Mouse (Mus musculus): ENCODE measurements around the gene Kcnmb1.

The Kcnmb1 gene

GRCm38 (mm10) chr11:33962688-33963407 lies at the start of gene Kcnmb1:
Kcnmb1 (plus strand) TSS chr11:33963013.
- no peak for DNase-seq (ENCODE audit: inconsistent age in 2 of 2, low spot score in 1 of 2)

GRCm38 (mm10) chr11:33913061-33913460 lies 49.8 kb upstream of the Kcnmb1 start:
- no peak for DNase-seq (ENCODE audit: inconsistent age in 2 of 2, low spot score in 1 of 2)

DNA sequence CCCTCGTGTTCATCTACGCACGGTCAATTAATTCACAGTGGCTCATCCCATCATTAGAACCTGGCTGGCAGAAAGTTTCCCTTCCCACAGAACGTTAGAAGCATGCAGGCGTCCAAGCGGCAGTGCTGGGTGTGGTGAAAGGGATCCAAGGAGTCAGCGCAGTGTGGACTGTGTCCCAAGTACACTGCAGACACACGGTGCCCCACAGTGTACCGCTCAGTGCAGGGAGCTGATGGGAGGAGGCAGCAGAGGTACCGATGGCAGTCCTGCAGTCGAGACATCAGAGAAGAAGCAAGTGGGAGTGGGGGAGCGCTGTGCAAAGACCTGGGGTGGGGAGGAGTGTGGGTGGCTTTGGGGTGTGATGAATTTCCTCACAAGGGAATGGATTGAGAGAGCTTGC lies 48.6 kb upstream of the Kcnmb1 start:
- no peak for DNase-seq (ENCODE audit: inconsistent age in 2 of 2, low spot score in 1 of 2)

- peak; percentile 52 to 89 for DNase-seq (ENCODE audit: inconsistent age in 2 of 2, low spot score in 1 of 2)
These were observed 45.2 kb upstream of the Kcnmb1 start for GRCm38 (mm10) chr11:33917574-33917973.

GRCm38 (mm10) chr11:33918424-33918823 lies 44.4 kb upstream of the Kcnmb1 start:
- no peak for DNase-seq (ENCODE audit: inconsistent age in 2 of 2, low spot score in 1 of 2)

GRCm38 (mm10) chr11:33919826-33920225 lies 43.0 kb upstream of the Kcnmb1 start:
- no peak for DNase-seq (ENCODE audit: inconsistent age in 2 of 2, low spot score in 1 of 2)

DNA sequence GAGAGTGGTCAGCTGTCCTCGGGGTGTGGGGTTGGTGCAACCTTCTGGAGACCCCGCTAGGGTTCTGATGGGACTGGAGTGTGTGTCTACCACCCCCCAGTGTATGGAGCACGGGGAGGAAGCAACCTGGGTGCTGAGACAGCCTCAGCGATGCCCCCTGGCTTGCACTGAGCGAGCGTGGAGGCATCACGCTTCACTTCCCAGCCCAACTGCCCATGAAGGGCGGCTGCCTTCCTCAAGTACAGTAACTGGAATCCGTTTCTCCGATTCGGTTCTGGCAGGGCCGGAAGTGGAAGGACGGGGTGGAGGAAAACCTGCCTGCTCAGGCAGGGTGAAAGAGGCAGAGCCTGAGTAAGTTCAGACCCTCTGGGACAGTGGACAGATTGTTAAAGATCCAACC lies 41.4 kb upstream of the Kcnmb1 start:
- no peak for DNase-seq (ENCODE audit: inconsistent age in 2 of 2, low spot score in 1 of 2)

DNA sequence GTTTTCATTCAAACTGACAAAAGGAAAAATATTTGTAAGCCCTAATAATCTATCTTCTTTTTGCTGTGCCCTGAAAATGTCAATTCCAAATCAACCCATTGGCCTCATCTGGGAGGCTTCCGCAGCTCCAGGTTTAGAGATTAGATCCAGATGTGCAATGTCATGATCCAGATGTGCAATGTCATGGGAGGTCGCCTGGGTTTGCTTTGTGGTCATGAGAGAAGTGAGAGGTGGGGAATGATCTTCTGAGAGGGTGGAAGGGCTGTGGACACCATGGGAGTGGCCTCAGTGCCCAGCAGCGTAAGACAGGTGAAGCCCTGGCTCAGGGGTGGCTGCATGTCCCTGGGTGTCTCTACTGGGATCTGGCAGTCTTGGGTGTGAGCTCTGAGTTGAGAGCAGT lies 39.8 kb upstream of the Kcnmb1 start:
- no peak for DNase-seq (ENCODE audit: inconsistent age in 2 of 2, low spot score in 1 of 2)

GRCm38 (mm10) chr11:33925778-33926177 lies 37.0 kb upstream of the Kcnmb1 start:
- no peak for DNase-seq (ENCODE audit: inconsistent age in 2 of 2, low spot score in 1 of 2)

DNA sequence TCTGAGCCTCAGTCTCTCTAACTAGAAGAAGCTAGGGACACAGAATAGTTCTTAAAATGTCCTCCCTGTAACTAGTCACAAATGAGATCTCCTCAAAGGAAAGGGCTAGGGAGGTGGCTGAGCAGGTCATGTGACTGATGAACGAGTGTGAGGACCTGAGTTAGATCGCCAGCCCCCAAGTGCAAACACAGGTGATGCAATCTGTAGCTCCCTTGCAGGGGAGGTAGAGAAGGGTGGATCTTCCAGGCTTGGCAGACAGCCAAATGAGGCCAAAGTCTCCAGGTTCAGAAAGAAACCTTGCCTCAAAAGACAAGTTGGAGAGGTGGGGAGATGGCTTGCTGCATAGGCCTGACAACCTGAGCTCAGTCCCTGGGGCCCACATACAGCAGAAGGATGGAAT lies 36.3 kb upstream of the Kcnmb1 start:
- DNase-seq (ENCODE audit: inconsistent age in 2 of 2, low spot score in 1 of 2), result no peak

DNA sequence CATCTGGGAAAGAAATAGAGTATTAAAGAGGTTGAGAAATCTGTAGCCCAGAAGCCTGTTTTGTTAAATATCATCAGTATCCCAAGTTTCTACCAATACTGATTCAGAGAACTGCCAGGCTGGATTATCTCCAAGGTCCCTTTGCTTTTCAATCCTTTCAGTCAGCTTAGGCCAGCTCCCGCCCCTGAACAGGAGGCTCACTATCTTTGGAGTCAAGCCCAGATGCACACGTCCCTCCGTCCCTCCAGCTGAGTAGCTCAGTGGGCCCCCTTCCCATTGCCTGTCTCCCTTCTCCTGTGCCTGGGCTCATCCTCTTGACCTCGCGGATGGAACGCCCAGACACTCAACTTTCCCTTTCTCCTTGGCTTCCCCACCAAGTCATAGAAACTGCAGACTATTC lies 35.5 kb upstream of the Kcnmb1 start:
- DNase-seq (ENCODE audit: inconsistent age in 2 of 2, low spot score in 1 of 2), result no peak

GRCm38 (mm10) chr11:33927836-33928235 lies 35.0 kb upstream of the Kcnmb1 start:
- DNase-seq (ENCODE audit: inconsistent age in 2 of 2, low spot score in 1 of 2), result no peak

DNA sequence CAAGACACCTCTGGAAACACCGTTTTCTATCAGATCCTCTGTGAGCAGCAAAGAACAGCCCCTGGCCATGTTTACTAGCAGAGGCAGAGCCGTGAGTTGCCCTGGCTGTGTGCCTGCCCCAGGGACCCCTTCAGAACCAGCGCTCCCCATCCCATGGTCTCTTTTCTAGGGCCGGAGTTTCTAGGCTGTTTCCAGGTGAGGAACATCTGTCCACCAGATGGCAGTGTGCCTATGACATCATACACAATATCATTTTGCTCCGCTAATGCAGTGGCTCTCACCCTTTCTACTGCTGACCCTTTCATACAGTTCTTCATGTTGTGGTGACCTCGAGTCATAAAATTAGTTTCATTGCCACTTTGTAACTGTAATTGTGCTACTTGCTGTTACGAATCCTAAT lies 34.2 kb upstream of the Kcnmb1 start:
- DNase-seq (ENCODE audit: inconsistent age in 2 of 2, low spot score in 1 of 2), result peak; percentile 20 to 64

GRCm38 (mm10) chr11:33929412-33929811 lies 33.4 kb upstream of the Kcnmb1 start:
- DNase-seq (ENCODE audit: inconsistent age in 2 of 2, low spot score in 1 of 2), result no peak

DNA sequence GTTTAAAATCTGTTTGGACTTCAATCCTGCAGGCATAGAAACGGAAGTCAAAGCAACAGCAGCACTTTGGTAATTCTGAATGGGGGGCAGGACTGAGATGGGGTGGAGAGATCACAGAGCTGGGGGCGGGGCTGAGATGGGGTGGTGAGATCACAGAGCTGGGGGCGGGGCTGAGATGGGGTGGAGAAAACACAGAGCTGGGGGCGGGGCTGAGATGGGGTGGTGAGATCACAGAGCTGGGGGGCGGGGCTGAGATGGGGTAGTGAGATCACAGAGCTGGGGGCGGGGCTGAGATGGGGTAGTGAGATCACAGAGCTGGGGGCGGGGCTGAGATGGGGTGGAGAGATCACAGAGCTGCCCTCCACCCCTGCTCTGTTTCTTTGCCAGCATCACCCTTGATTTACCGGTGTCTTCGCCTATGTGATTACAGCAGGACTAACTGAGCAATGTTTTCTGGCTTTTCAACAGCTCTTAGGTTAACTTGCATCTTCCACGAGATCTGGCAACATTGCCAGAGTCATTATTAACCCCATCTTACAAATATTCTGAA lies 30.9 kb upstream of the Kcnmb1 start:
- peak; percentile 14 to 44 for DNase-seq (ENCODE audit: inconsistent age in 2 of 2, low spot score in 1 of 2)

DNA sequence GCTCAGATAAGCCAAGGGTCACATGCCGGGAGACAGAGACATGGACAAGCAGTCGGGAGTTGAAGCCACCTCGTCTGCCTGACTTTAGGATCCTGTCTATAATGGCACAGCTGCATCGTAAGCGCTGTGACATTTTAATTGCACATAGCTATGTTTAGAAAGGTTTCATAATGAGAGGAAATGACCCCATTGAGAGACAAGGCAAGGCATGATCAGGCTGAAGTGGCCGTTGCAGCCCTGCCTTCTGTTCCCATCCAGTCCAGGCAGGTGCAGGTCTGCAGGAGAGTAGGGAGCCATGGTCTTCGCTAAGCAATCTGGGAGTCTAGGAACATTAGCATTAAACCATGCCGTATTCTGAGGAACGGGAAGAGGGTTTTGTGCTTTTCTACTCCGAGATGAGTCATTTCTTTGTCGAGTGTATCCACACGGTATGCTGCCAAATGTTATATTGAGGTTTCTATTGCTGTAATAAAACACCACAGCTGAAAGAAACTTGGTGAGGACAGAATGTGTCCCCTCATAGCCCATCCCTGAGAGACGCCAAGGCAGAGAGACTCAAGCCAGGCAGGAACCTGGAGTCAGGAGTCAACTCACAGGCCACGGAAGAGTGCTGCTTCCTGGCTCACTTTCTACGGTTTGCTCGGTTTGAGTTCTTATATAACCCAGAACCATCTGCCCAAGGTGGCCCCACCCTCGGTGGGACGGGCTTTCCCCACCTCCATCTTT lies 30.3 kb upstream of the Kcnmb1 start:
- no peak for DNase-seq (ENCODE audit: inconsistent age in 2 of 2, low spot score in 1 of 2)

GRCm38 (mm10) chr11:33934286-33934685 lies 28.5 kb upstream of the Kcnmb1 start:
- DNase-seq (ENCODE audit: inconsistent age in 2 of 2, low spot score in 1 of 2), result no peak

GRCm38 (mm10) chr11:33937641-33938040 lies 25.2 kb upstream of the Kcnmb1 start:
- DNase-seq (ENCODE audit: inconsistent age in 2 of 2, low spot score in 1 of 2), result no peak

DNA sequence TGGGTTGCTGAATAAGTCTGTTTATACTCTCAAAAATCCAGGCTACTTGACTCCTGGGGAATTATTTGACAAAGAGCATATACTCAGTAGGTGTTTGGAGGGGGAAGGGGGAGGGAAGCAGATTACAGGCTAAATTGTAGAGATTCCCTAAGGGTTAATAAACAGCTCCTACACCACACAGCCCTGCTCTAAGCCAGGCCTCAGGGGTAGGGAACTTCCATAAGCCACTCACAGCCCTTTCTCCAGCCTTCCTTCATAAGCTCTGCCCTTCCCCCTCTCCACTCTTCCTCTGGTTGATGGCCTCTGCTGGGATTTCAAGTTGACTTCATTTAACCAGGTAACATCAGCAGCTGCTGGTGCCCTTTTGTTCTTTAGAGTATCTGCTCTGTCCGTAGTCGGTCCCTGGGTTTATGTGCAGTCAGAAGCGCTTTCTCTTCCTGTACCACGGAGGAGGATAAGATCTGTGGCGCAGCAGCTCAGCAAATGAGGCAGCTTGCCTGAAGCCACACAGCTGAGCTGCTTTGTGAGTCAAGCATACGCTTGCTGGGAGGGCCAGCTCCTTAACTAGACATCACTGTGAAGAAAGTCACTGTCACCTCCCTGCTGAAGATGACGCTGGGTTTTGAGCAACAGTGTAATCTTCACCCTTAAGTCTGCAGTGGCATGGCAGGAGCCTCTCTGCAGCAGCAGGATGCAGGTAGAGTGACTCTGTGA lies 24.1 kb upstream of the Kcnmb1 start:
- DNase-seq (ENCODE audit: inconsistent age in 2 of 2, low spot score in 1 of 2), result peak in 1 of 2 experiments; percentile 32

DNA sequence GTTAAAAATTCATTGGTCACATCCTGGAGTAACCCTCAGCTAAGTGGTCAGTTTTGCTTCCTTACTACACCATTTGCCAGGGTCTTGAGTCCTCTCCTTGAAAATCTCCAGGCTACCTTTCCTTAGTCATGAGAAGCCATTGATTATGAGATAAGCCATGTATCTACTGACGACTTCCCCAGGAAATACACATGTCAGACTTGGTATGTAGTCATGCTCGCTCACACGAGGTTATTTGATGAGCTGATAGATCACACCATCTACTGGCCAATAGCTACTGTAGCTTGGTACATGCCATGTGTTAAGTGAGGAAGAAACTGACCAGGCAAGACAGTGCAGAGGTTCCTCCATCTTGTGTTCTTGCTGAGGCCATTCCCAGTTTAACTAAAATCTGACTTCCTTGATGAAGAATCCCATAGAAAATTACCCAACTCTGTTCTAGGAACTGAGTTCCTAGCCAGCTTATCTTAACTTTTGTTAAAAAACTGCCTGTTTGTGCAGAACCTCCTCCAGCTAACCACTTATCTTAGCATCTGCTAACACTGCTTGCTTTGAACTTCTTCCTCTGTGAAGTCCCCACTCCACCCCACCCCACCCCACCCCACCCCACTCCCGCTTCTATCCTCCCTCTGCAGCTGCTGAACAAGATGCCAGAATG lies 23.2 kb upstream of the Kcnmb1 start:
- DNase-seq (ENCODE audit: inconsistent age in 2 of 2, low spot score in 1 of 2), result no peak

- no peak for DNase-seq (ENCODE audit: inconsistent age in 2 of 2, low spot score in 1 of 2)
These were observed 19.2 kb upstream of the Kcnmb1 start for GRCm38 (mm10) chr11:33943565-33943964.

All from adrenal gland, adult (tissue).